Mouse (Mus musculus) heart, embryonic 10.5 days (tissue): ENCODE results near the gene Tceal5. TPM values are rescaled to one million over a fixed set of nuclear protein-coding genes. Genes with fewer than 3 reads are reported as not detected.

ENCODE experiments used
- microRNA-seq: library from miRNA; unstranded; fragments of <30 nt; microRNA quantifications from one replicate; pipeline ENCODE4, GENCODE M21; 2017
- polyA plus RNA-seq: library from polyadenylated mRNA; unstranded; fragments of >200 nt; fragmentation: Nextera tagmentation; extraction: Ambion mirVana; gene quantifications from 2 replicates; pipeline ENCODE4 v1.2.1, GENCODE M21; 2016

Gene Tceal5
- polyA plus RNA-seq, 1 experiment from 2014 or later = 11.1 TPM

Small RNA genes lying within 50 kb of the gene (microRNA-seq; reads per million reads assigned to microRNA genes)
- gene Mir6383 = not detected

Other genes with a start within 250 kb of the Tceal5 start
- 92.5 and 109 TPM in 2 replicates for gene Arxes2, start 210.1 kb downstream of the Tceal5 start, polyA plus RNA-seq
- gene Arxes1, start 170.5 kb downstream of the Tceal5 start, polyA plus RNA-seq = 32.3 and 46.8 TPM in 2 replicates
- gene Bex2, start 135.6 kb downstream of the Tceal5 start, polyA plus RNA-seq = 83.6 and 197 TPM in 2 replicates
- 0.39 and 0.43 TPM in 2 replicates for gene Nxf3, start 118.6 kb downstream of the Tceal5 start, polyA plus RNA-seq
- gene Bex4, start 64.9 kb downstream of the Tceal5 start, polyA plus RNA-seq = 183 and 228 TPM in 2 replicates
- gene Tceal8, start 31.5 kb downstream of the Tceal5 start, polyA plus RNA-seq = 256 and 309 TPM in 2 replicates
- gene Tceal7, start 10.9 kb upstream of the Tceal5 start, polyA plus RNA-seq = 2.5 and 3.5 TPM in 2 replicates
- gene Bex1, start 11.6 kb upstream of the Tceal5 start, polyA plus RNA-seq = 197 and 260 TPM in 2 replicates
- 514 and 610 TPM in 2 replicates for gene Tceal9, start 41.2 kb upstream of the Tceal5 start, polyA plus RNA-seq
- gene Bex3, start 66.4 kb upstream of the Tceal5 start, polyA plus RNA-seq = 809 and 1,033 TPM in 2 replicates